16 mouse cellular contexts compared by ENCODE assay signal in genomic region chr11:101819853-101820252, GRCm38 (mm10). TPM values are rescaled to one million over a fixed set of nuclear protein-coding genes. Genes with fewer than 3 reads are reported as not detected.
A peak's percentile ranks its signal among the peaks of the same experiment; 100 is the strongest.
DNase-seq lines count a peak whose midpoint lies in the region; ATAC-seq and TF ChIP-seq lines count a peak whose summit lies in the region.
"Had no signal": no experiment of that assay in that cellular context is flagged by ENCODE, and none has a peak within 500 bp of the region (broad histone marks: within the 10 kb centered on the region; RNA-seq: fewer than 3 reads in every experiment).

No protein-coding gene starts in this region.

- no peaks in the 10 kb centered on the region for H3K9me3 ChIP-seq in kidney, postnatal 0 days (replicated peaks; ENCODE audit: low read length)
- H3K9me3 ChIP-seq: forebrain, embryonic 15.5 days; hindbrain, embryonic 10.5 days; limb, embryonic 10.5 days; liver, embryonic 13.5 days had no signal

- ATAC-seq in kidney, postnatal 0 days (replicated peaks; ENCODE audit: low FRiP score, low read depth) = no peak
- ATAC-seq in Patski = no peak
- ATAC-seq: forebrain, embryonic 15.5 days; inflammation-experienced regulatory T-cells, adult 6 months had no signal

- no peaks in the 10 kb centered on the region for H3K27me3 ChIP-seq in kidney, postnatal 0 days (ENCODE audit: insufficient read depth, low read length)
- no peaks in the 10 kb centered on the region for H3K27me3 ChIP-seq in testis, adult 2 months (ENCODE audit: control insufficient read depth, insufficient read depth, low read length)
- no peaks in the 10 kb centered on the region for H3K27me3 ChIP-seq in Patski
- H3K27me3 ChIP-seq: forebrain, embryonic 15.5 days; neural tube, embryonic 12.5 days had no signal

- H3K27ac ChIP-seq in kidney, postnatal 0 days = no peak overlapping the region
- no peak overlapping the region for H3K27ac ChIP-seq in testis, adult 2 months (ENCODE audit: control insufficient read depth, insufficient read depth, low read depth, low read length)
- H3K27ac ChIP-seq: forebrain, embryonic 15.5 days; hindbrain, embryonic 10.5 days; limb, embryonic 10.5 days; liver, embryonic 13.5 days; neural tube, embryonic 12.5 days had no signal

- H3K4me1 ChIP-seq in kidney, postnatal 0 days (replicated peaks; ENCODE audit: insufficient read depth, low read length) = peaks cover 18% of the 10 kb centered on the region
- H3K4me1 ChIP-seq in testis, adult 2 months (ENCODE audit: control insufficient read depth, insufficient read depth, low read length) = peaks cover 10% of the 10 kb centered on the region
- H3K4me1 ChIP-seq: forebrain, embryonic 15.5 days; liver, embryonic 13.5 days had no signal

- H3K9ac ChIP-seq in kidney, postnatal 0 days (ENCODE audit: low read depth, low read length) = no peak overlapping the region
- H3K9ac ChIP-seq: forebrain, embryonic 15.5 days; liver, embryonic 13.5 days; neural tube, embryonic 12.5 days had no signal

- CTCF ChIA-PET in Patski (lab: Charles Lee) = no interaction called here

- in situ Hi-C loops in Patski (cut with MboI; ENCODE audit: low pct_unique_long_range_greater_than_20kb) = loop anchor here (5.0 to 10.0 kb wide), 2 partner anchors 55 to 87 kb away; no protein-coding TSS in a partner anchor

- TF ChIP-seq POLR2A in testis, adult 2 months (IDR thresholded peaks at IDR 0.05; ENCODE audit: control insufficient read depth, low read depth, low read length) = no peak

- H3K36me3 ChIP-seq in kidney, postnatal 0 days (ENCODE audit: insufficient read depth, low read length) = no peaks in the 10 kb centered on the region
- no peaks in the 10 kb centered on the region for H3K36me3 ChIP-seq in testis, adult 2 months (ENCODE audit: control insufficient read depth, insufficient read depth, low read length)
- H3K36me3 ChIP-seq: forebrain, embryonic 15.5 days; hindbrain, embryonic 10.5 days; limb, embryonic 10.5 days; liver, embryonic 13.5 days; neural tube, embryonic 12.5 days had no signal

- no peak overlapping the region for H3K4me2 ChIP-seq in kidney, postnatal 0 days (ENCODE audit: low read length)
- H3K4me2 ChIP-seq: forebrain, embryonic 15.5 days; liver, embryonic 13.5 days; neural tube, embryonic 12.5 days had no signal

- H3K4me3 ChIP-seq in kidney, postnatal 0 days (replicated peaks; ENCODE audit: low read depth, low read length) = no peak overlapping the region
- H3K4me3 ChIP-seq in testis, adult 2 months (ENCODE audit: control insufficient read depth, low read depth, low read length) = no peak overlapping the region
- H3K4me3 ChIP-seq: erythroblast, embryonic 14.5 days; forebrain, embryonic 15.5 days; hindbrain, embryonic 10.5 days; limb, embryonic 10.5 days; liver, embryonic 13.5 days; neural tube, embryonic 12.5 days had no signal

- no peak for DNase-seq in kidney, postnatal 0 days (ENCODE audit: low spot score)
- no peak for DNase-seq in kidney, postnatal 14 days
- no peak for DNase-seq in testis, postnatal 10 days (ENCODE audit: low spot score)
- no peak for DNase-seq in Patski (ENCODE audit: low read depth, low spot score)
- no peak for DNase-seq in urinary bladder, adult 18-20 months (ENCODE audit: low spot score in 2 of 2)
- DNase-seq in ovary, postnatal 36 days (ENCODE audit: low spot score) = no peak
- DNase-seq: liver, embryonic 13.5 days; lung, postnatal 36 days; right cerebral cortex, postnatal 14 days had no signal

- peak; percentile 45 for TF ChIP-seq CTCF in kidney, postnatal 0 days (IDR thresholded peaks at IDR 0.05; ENCODE audit: low read depth)
- peak; percentile 78; the same call in 1 of the 2 replicates for TF ChIP-seq CTCF in testis, adult 2 months (IDR thresholded peaks at IDR 0.05; ENCODE audit: control insufficient read depth, insufficient read depth, insufficient replicate concordance, low read depth, low read length)
- TF ChIP-seq CTCF in Patski (IDR thresholded peaks at IDR 0.05) = peak; percentile 61

- POLR2A ChIA-PET in Patski (lab: Charles Lee) = no interaction called here

RNA-seq across cellular contexts. Expression of gene Etv4, which starts 34.7 kb away (rescaled TPM):
- polyA plus RNA-seq in kidney, postnatal 0 days (2015; fragmentation: Nextera tagmentation; extraction: Ambion mirVana) = 42.6 and 44.7 TPM in 2 replicates
- 0.53 and 1.1 TPM in 2 replicates for polyA plus RNA-seq in testis, adult 2 months (2012; rRNA removed)
- 51.2 TPM for polyA plus RNA-seq in Patski (2021)
- polyA plus RNA-seq: erythroblast, embryonic 14.5 days had no signal

Comparison
In these comparisons a context has a peak if more than half of its experiments do, and no peak if none do; other contexts are left out.
1. RNA of gene Etv4, which starts 34.7 kb away (polyA plus RNA-seq): 51.2 TPM in Patski (single experiment) and 42.6 to 44.7 TPM in kidney, postnatal 0 days; 0.53 to 1.1 TPM in testis, adult 2 months; every median in the first group is over 10 times any median in the second.
2. Peak in every context shown above with its lines, with median percentiles within 50 percentile points of each other: CTCF ChIP-seq.